Mouse (Mus musculus) hindbrain, postnatal 0 days (tissue): Measurements from ENCODE around the gene Tent2. TPM values are rescaled to one million over a fixed set of nuclear protein-coding genes. Genes with fewer than 3 reads are reported as not detected.

Experiments
- ATAC-seq: fragments of 200-750 bp; cut with Nextera tagmentation; 2 replicates; pipeline ENCODE4 v1.8.0; 2017; ENCODE audit warnings: mild to moderate bottlenecking, moderate TSS enrichment, moderate library complexity
- DNase-seq: peaks from one replicate; pipeline ENCODE4 v3.0.0-alpha.2; 2015; ENCODE audit warnings: low spot score
- H3K27ac ChIP-seq: fragments of 300-500 bp; sonication (generic); 2 replicates; pipeline ENCODE4 v1.5.1; 2014; ENCODE audit warnings: mild to moderate bottlenecking
- H3K27me3 ChIP-seq: fragments of 300-500 bp; sonication (generic); 2 replicates; pipeline ENCODE4 v1.6.1; 2014; ENCODE audit warnings: low read length, mixed read lengths; ENCODE audit not compliant: insufficient read depth
- H3K36me3 ChIP-seq: fragments of 300-500 bp; sonication (generic); 2 replicates; pipeline ENCODE4 v1.6.1; 2014; ENCODE audit warnings: low read length, mixed read lengths; ENCODE audit not compliant: insufficient read depth
- H3K4me1 ChIP-seq: fragments of 300-500 bp; sonication (generic); 2 replicates; pipeline ENCODE4 v1.6.1; 2014; ENCODE audit warnings: antibody characterized with exemption, low read length, mixed read lengths; ENCODE audit not compliant: insufficient read depth
- H3K4me2 ChIP-seq: fragments of 300-500 bp; sonication (generic); 2 replicates; pipeline ENCODE4 v1.6.1; 2014; ENCODE audit warnings: low read depth, mild to moderate bottlenecking, low read length, moderate library complexity, mixed read lengths
- H3K4me3 ChIP-seq: fragments of 300-500 bp; sonication (generic); 2 replicates; pipeline ENCODE4 v1.5.1; 2014; ENCODE audit warnings: low read length
- H3K9ac ChIP-seq: fragments of 300-500 bp; sonication (generic); replicated peaks from 2 replicates; pipeline ENCODE4 v1.6.1; 2014; ENCODE audit warnings: mild to moderate bottlenecking, low read length, moderate library complexity, mixed read lengths
- H3K9me3 ChIP-seq: fragments of 300-500 bp; sonication (generic); 2 replicates; pipeline ENCODE4 v1.6.1; 2016; ENCODE audit warnings: low read length, mixed read lengths
- CTCF ChIP-seq: IDR thresholded peaks from 2 replicates; pipeline ENCODE4 v1.5.1; 2016; ENCODE audit warnings: antibody characterized with exemption, control low read depth, low read depth
- WGBS: fragments of 180-500 bp; shearing (Covaris S2); extraction: QIAGEN DNeasy Blood & Tissue Kit; methylation state at CpG from one replicate; pipeline ENCODE4 v1.1.7; 2014; 5-methylcytosine and 5-hydroxymethylcytosine counted together
- polyA plus RNA-seq: library from polyadenylated mRNA; unstranded; fragments of >200 nt; fragmentation: Nextera tagmentation; extraction: Ambion mirVana; gene quantifications from 2 replicates; pipeline ENCODE4 v1.2.1, GENCODE M21; 2015
- total RNA-seq: library from RNA; depleted of rRNA; stranded (reverse); fragments of >200 nt; gene quantifications from 2 replicates; pipeline ENCODE4 v1.2.3, GENCODE M21; 2014; rRNA removed

Tent2 gene
- total RNA-seq (22.5 and 28.3 TPM in 2 replicates), polyA plus RNA-seq (23.1 and 23.4 TPM in 2 replicates)

DNA sequence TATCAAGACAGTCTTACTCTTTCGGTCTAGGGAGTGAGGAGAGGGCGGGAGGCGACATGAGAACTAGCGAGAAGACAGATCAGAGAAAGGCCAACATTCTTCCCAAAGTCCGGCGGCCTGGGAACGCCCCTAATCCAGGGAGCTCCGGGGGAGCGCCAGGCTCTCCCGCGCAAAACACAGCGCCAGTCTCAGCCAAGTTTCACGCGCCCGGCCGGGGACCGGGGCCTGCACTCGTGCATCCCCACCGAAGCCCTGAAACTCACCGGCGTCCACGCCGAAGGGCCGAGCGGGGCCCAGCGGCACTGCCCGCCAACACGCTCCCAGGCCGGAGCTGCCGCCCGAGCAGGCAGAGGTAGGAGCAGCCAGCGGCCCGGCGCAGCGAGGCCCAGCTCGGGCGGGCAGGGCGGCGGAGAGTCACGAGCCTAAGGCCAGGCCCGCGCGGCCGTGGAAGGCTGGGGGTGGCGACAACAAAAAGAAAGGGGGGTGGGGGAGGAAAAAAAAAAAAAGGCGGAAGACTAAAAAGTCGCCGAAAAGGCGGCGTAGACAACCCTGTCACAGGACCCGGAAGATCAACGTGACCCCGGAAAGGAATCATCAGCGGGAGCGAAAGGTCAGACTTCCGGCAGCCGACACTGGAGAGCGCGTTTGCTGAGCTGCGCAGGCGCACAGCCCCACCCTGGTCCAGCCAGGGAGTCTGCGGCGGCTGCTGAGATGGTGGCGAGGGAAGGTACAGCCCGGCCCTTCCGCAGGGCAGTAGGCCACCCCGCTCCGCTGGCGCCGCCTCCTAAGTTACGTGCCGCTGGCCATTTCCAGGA, at the start of gene Tent2:
Gene Tent2 (minus strand): TSS at position 555 of the 815 bp plus-strand sequence.
- peak; percentile 98 for DNase-seq

DNA sequence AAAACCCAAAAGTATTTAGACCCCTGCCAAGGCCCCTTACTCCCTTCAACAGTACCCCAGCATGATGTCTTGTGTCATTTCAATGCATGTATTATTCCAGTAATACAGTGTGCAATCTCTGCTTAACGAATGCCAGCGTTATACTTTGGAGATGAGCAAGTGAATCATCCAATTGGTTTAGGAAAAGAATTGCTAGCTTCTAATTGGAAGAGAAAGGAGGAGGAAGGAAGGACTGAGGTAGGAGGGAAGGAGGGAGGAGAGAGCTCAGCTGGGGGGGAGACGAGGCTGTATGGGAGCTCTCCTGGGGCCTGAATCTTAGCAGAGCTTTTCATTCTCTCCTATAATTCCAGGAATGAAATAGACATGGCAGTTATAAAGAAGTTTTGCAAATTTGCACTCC, 49.0 kb upstream of the Tent2 start:
- Histone ChIP-seq H3K4me1 (no peaks in the 10 kb centered on the region), H3K4me3 (no peak overlapping the region), H3K27me3 (no peaks in the 10 kb centered on the region), H3K27ac (no peak overlapping the region), H3K4me2 (peak overlapping the region; percentile 33; the same call in 1 of the 2 replicates), H3K36me3 (no peaks in the 10 kb centered on the region), H3K9me3 (no peaks in the 10 kb centered on the region), H3K9ac (no peak overlapping the region)
- TF ChIP-seq CTCF = no peak
- ATAC-seq (peak; percentile 80), DNase-seq (no peak)
- 33% methylated on average over 3 of the region's 3 CpGs for WGBS

More for the DNA sequence above, at the start of gene Tent2:
- WGBS = under 1% methylated on average over 71 of the region's 72 CpGs
- Histone ChIP-seq H3K4me1 (peaks cover 5% of the 10 kb centered on the region; the same call in 1 of the 2 replicates), H3K4me3 (peak within 1 kb of the TSS; percentile 86), H3K9me3 (no peaks in the 10 kb centered on the region), H3K27me3 (no peaks in the 10 kb centered on the region), H3K36me3 (no peaks in the 10 kb centered on the region), H3K4me2 (peak within 1 kb of the TSS; percentile 75), H3K9ac (peak within 1 kb of the TSS; percentile 85), H3K27ac (peak within 1 kb of the TSS; percentile 87)
- no peak for TF ChIP-seq CTCF
- peak; percentile 98 for ATAC-seq

DNA sequence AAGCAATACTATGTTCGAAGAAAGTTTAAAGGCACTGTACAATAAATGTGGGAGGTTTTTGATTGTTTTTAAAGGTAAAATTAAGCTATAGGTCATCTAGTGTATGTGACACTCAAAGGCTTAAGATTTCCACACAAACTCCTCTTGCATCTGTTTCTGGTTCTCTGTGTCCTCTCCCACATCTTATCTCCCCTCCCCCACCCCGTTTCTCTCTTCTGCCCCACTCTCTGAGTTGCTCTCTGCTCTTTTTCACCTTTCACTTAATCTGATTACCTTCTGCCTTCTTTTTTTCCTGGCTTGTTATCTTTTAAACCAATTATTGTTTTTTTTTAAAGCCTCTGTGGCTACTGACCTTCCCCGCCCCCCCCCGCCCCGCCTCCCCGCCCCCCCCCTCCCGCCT, 47.4 kb upstream of the Tent2 start:
- WGBS = 74% methylated on average over 2 of the region's 7 CpGs
- Histone ChIP-seq H3K4me1 (no peaks in the 10 kb centered on the region), H3K4me3 (no peak overlapping the region), H3K27ac (no peak overlapping the region), H3K9ac (no peak overlapping the region), H3K4me2 (no peak overlapping the region), H3K36me3 (no peaks in the 10 kb centered on the region), H3K27me3 (no peaks in the 10 kb centered on the region), H3K9me3 (no peaks in the 10 kb centered on the region)
- ATAC-seq (no peak), DNase-seq (no peak)
- TF ChIP-seq CTCF = no peak

DNA sequence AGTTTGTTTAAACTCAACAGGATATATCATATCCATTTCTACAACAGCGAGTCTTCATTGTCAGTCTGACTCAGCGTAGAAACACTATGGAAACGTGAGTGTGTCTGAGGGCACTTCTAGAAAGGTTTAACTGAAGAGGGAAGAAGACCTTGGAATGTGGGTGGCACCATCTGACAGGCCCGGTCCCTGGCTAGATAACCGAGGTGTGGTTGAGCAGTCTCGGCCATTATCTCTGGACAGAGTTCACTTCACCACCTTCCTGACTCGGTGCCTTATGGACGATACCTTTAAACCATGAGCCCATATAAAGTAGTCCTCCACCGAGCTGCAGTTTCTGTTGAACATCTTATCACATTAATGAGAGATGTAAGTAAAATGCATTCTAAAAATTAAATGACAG, 46.9 kb upstream of the Tent2 start:
- WGBS = 89% methylated on average over 9 of the region's 9 CpGs

DNA sequence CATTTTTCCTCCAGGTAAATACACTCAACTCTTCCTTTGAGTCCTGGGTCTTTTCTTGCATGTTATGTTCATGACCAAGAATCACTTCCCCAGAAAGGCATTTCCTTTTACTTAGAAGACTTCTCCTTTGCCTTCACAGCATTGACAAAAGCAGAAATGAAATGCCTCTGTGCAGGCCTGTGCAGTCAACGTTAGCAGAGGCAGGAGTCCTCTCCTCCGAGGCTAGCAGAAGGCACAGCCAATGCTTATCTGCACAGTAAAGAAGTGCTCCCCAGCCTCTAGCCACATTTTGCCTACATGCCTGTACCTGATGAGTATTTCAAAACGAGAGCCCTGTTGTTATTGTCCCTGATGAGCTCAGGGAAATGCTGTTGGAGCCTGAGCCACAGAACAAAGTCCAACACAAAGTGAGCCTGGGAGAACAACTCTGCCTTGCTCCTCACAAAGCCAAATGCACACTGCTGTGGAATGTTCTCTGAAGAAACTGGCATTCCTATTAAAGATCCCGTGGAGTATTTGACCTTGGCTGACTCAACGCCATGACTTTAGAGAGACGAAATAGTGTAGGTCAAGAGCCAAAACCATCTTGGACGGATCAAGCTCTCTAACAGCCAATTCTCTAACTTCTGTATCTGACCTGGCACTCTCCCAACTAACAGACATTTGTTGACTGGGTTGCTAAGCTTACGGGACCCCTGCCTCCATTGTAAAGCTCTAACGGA, 45.7 kb upstream of the Tent2 start:
- no peak for TF ChIP-seq CTCF

More for the DNA sequence above, 46.9 kb upstream of the Tent2 start:
- no peaks in the 10 kb centered on the region for H3K9me3 ChIP-seq
- DNase-seq (no peak), ATAC-seq (no peak)
- H3K36me3 ChIP-seq = no peaks in the 10 kb centered on the region
- no peaks in the 10 kb centered on the region for H3K27me3 ChIP-seq
- H3K9ac ChIP-seq = no peak overlapping the region
- no peak overlapping the region for H3K27ac ChIP-seq
- H3K4me1 ChIP-seq = no peaks in the 10 kb centered on the region
- no peak overlapping the region for H3K4me2 ChIP-seq
- no peak overlapping the region for H3K4me3 ChIP-seq
- TF ChIP-seq CTCF = no peak

DNA sequence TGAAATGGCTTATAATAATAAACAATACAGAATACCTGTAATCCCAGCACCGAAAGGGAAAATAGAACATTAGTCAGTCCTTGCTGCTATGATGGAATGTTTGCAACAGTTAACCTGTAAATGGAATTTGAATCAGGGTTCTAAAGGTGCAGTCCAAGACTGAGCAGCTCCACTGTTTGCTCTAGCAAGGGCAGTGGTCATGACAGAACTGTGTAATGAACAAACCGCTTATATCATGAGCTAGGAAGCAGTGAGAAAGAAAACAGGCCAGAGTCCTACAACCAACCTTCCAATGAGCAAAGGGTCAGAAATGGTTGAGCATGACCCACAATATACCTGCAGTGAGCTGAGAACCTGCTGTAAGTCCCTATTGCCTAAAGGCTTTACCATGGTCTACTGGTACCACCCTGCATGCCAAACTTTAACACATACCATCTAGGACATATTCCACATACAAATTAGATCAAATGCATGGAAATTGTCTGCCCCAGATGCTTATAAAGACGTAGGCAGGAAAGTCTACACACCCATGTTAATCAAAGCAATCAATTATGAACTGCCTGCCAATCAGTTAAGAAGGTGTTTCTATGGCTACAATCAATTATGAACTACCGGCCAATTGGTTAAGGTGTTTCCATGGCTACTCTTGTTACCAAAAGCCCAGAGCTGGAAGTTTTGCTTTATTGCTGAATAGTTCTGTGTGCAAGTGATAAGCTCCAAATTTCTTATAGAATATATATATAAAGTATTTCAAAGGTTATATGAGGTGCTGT, 42.3 kb upstream of the Tent2 start:
- H3K4me1 ChIP-seq = no peaks in the 10 kb centered on the region
- H3K9ac ChIP-seq = no peak overlapping the region
- no peaks in the 10 kb centered on the region for H3K9me3 ChIP-seq
- H3K4me2 ChIP-seq = no peak overlapping the region
- no peaks in the 10 kb centered on the region for H3K27me3 ChIP-seq
- no peak for DNase-seq
- 76% methylated on average over 4 of the region's 4 CpGs for WGBS
- no peak for ATAC-seq
- no peak for TF ChIP-seq CTCF
- no peak overlapping the region for H3K27ac ChIP-seq
- H3K4me3 ChIP-seq = no peak overlapping the region
- H3K36me3 ChIP-seq = no peaks in the 10 kb centered on the region

More for the DNA sequence above, 45.7 kb upstream of the Tent2 start:
- Histone ChIP-seq H3K9me3 (no peaks in the 10 kb centered on the region), H3K27me3 (no peaks in the 10 kb centered on the region), H3K4me2 (no peak overlapping the region), H3K27ac (peak overlapping the region; percentile 20; the same call in 1 of the 2 replicates), H3K4me3 (no peak overlapping the region), H3K9ac (no peak overlapping the region), H3K4me1 (no peaks in the 10 kb centered on the region), H3K36me3 (no peaks in the 10 kb centered on the region)
- DNase-seq = peak; percentile 67
- peak; percentile 53; the same call in 1 of the 2 replicates for ATAC-seq
- 46% methylated on average over 9 of the region's 9 CpGs for WGBS
